ENCODE assay signal across 8 mouse cellular contexts in the genomic region with DNA sequence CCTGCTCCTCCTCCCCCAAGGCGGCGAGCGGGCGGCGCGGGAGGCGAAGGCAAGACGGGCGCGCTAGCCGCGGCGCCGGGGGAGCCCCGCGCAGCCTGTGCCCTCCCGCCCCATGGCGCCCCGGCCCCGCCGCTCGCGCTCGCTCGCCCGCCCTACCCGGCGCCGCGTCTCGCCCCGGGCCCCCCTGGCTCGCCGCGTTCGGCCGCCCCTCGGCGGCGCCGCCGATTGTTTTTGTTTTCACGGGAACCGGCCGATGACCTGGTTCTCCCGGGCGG. TPM values are rescaled to one million over a fixed set of nuclear protein-coding genes. Genes with fewer than 3 reads are reported as not detected.
DNase-seq lines count a peak whose midpoint lies in the region; ATAC-seq and TF ChIP-seq lines count a peak whose summit lies in the region.

No protein-coding gene starts in this region.

- peak overlapping the region; percentile 97 for H3K4me3 ChIP-seq in lung, embryonic 16.5 days (ENCODE audit: low read length)
- peak overlapping the region; percentile 98 for H3K4me3 ChIP-seq in embryonic facial prominence, embryonic 15.5 days (replicated peaks)
- H3K4me3 ChIP-seq in intestine, postnatal 0 days (ENCODE audit: low read depth, low read length): peak overlapping the region; percentile 88
- peak overlapping the region; percentile 92 for H3K4me3 ChIP-seq in neural tube, embryonic 15.5 days (replicated peaks)

- 0% methylated on average over 5 of the region's 47 CpGs for WGBS in lung, embryonic 16.5 days
- WGBS in embryonic facial prominence, embryonic 15.5 days: under 1% methylated on average over 41 of the region's 47 CpGs
- WGBS in intestine, postnatal 0 days: 0% methylated on average over 30 of the region's 47 CpGs
- 0% methylated on average over 10 of the region's 47 CpGs for WGBS in neural tube, embryonic 15.5 days

- H3K27ac ChIP-seq in lung, embryonic 16.5 days (ENCODE audit: low read length): peak overlapping the region; percentile 93
- peak overlapping the region; percentile 97 for H3K27ac ChIP-seq in embryonic facial prominence, embryonic 15.5 days (replicated peaks)
- peak overlapping the region; percentile 98 for H3K27ac ChIP-seq in intestine, postnatal 0 days (ENCODE audit: low read depth, low read length)
- peak overlapping the region; percentile 99 for H3K27ac ChIP-seq in neural tube, embryonic 15.5 days (replicated peaks)

- no peaks in the 10 kb centered on the region for H3K27me3 ChIP-seq in lung, embryonic 16.5 days (ENCODE audit: control insufficient read depth, insufficient read depth, low read depth, low read length)
- no peaks in the 10 kb centered on the region for H3K27me3 ChIP-seq in embryonic facial prominence, embryonic 15.5 days
- no peaks in the 10 kb centered on the region for H3K27me3 ChIP-seq in intestine, postnatal 0 days (replicated peaks; ENCODE audit: control insufficient read depth, insufficient read depth, low read length)
- H3K27me3 ChIP-seq in neural tube, embryonic 15.5 days (replicated peaks): no peaks in the 10 kb centered on the region

- peak overlapping the region; percentile 95 for H3K9ac ChIP-seq in lung, embryonic 16.5 days (ENCODE audit: low read length)
- H3K9ac ChIP-seq in embryonic facial prominence, embryonic 15.5 days: peak overlapping the region; percentile 74
- H3K9ac ChIP-seq in intestine, postnatal 0 days (ENCODE audit: low read depth, low read length): peak overlapping the region; percentile 95
- peak overlapping the region; percentile 92 for H3K9ac ChIP-seq in neural tube, embryonic 15.5 days (replicated peaks)

- H3K4me2 ChIP-seq in lung, embryonic 16.5 days (ENCODE audit: low read depth, low read length): peak overlapping the region; percentile 67
- peak overlapping the region; percentile 71 for H3K4me2 ChIP-seq in embryonic facial prominence, embryonic 15.5 days (replicated peaks)
- peak overlapping the region; percentile 74 for H3K4me2 ChIP-seq in intestine, postnatal 0 days (replicated peaks; ENCODE audit: low read depth)
- peak overlapping the region; percentile 65 for H3K4me2 ChIP-seq in neural tube, embryonic 15.5 days

- H3K9me3 ChIP-seq in lung, embryonic 16.5 days (ENCODE audit: control insufficient read depth, low read length): no peaks in the 10 kb centered on the region
- no peaks in the 10 kb centered on the region for H3K9me3 ChIP-seq in embryonic facial prominence, embryonic 15.5 days (replicated peaks)
- no peaks in the 10 kb centered on the region for H3K9me3 ChIP-seq in intestine, postnatal 0 days (ENCODE audit: control insufficient read depth)
- no peaks in the 10 kb centered on the region for H3K9me3 ChIP-seq in neural tube, embryonic 15.5 days (replicated peaks)

- no peak for DNase-seq in lung, postnatal 4 days
- no peak for DNase-seq in adrenal gland, postnatal 10 days
- DNase-seq in adipocyte (ENCODE audit: low spot score): no peak
- no peak for DNase-seq in cerebellum, postnatal 4 days (ENCODE audit: low spot score in 2 of 2)

- H3K36me3 ChIP-seq in lung, embryonic 16.5 days (ENCODE audit: control insufficient read depth, insufficient read depth, low read length): no peaks in the 10 kb centered on the region
- no peaks in the 10 kb centered on the region for H3K36me3 ChIP-seq in embryonic facial prominence, embryonic 15.5 days
- no peaks in the 10 kb centered on the region for H3K36me3 ChIP-seq in intestine, postnatal 0 days (ENCODE audit: control insufficient read depth, insufficient read depth)
- H3K36me3 ChIP-seq in neural tube, embryonic 15.5 days: no peaks in the 10 kb centered on the region

- ATAC-seq in lung, embryonic 16.5 days (ENCODE audit: low read depth): peak; percentile 31
- peak; percentile 31 for ATAC-seq in embryonic facial prominence, embryonic 15.5 days (ENCODE audit: insufficient number of reproducible peaks, low FRiP score, low TSS enrichment, low read depth)
- ATAC-seq in intestine, postnatal 0 days: no peak
- ATAC-seq in neural tube, embryonic 15.5 days (ENCODE audit: low FRiP score): peak; percentile 66

- H3K4me1 ChIP-seq in lung, embryonic 16.5 days (replicated peaks; ENCODE audit: control insufficient read depth, insufficient read depth, low read length): peaks cover 18% of the 10 kb centered on the region
- H3K4me1 ChIP-seq in embryonic facial prominence, embryonic 15.5 days: peaks cover 30% of the 10 kb centered on the region
- H3K4me1 ChIP-seq in intestine, postnatal 0 days (replicated peaks; ENCODE audit: control insufficient read depth, insufficient read depth, low read length): peaks cover 11% of the 10 kb centered on the region
- peaks cover 43% of the 10 kb centered on the region for H3K4me1 ChIP-seq in neural tube, embryonic 15.5 days

- no peak for TF ChIP-seq CTCF in intestine, postnatal 0 days (IDR thresholded peaks at IDR 0.05; ENCODE audit: low read depth)

RNA-seq across cellular contexts. Expression of a gene that starts 0.3 kb away (rescaled TPM):
- polyA plus RNA-seq in lung, embryonic 16.5 days (2015; fragmentation: Nextera tagmentation; extraction: Ambion mirVana): 9.7 and 11.3 TPM in 2 replicates
- 13.0 and 15.5 TPM in 2 replicates for polyA plus RNA-seq in embryonic facial prominence, embryonic 15.5 days (2015; fragmentation: Nextera tagmentation; extraction: Ambion mirVana)
- 12.2 and 12.8 TPM in 2 replicates for polyA plus RNA-seq in intestine, postnatal 0 days (2015; fragmentation: Nextera tagmentation; extraction: Ambion mirVana)
- polyA plus RNA-seq in neural tube, embryonic 15.5 days (2015; fragmentation: Nextera tagmentation; extraction: Ambion mirVana): 8.7 and 10.8 TPM in 2 replicates
- 10 to 100 TPM; 68.7 to 74.1 TPM for total RNA-seq in adrenal gland, postnatal 10 days (2021)

RNA-seq across cellular contexts. Expression of a gene that starts 53.5 kb away (rescaled TPM):
- polyA plus RNA-seq in lung, embryonic 16.5 days (2015; fragmentation: Nextera tagmentation; extraction: Ambion mirVana): 7.4 and 10.8 TPM in 2 replicates
- 18.2 and 18.4 TPM in 2 replicates for polyA plus RNA-seq in embryonic facial prominence, embryonic 15.5 days (2015; fragmentation: Nextera tagmentation; extraction: Ambion mirVana)
- 44.2 and 45.3 TPM in 2 replicates for polyA plus RNA-seq in intestine, postnatal 0 days (2015; fragmentation: Nextera tagmentation; extraction: Ambion mirVana)
- 23.0 and 23.9 TPM in 2 replicates for polyA plus RNA-seq in neural tube, embryonic 15.5 days (2015; fragmentation: Nextera tagmentation; extraction: Ambion mirVana)
- 10 to 100 TPM; 29.9 to 32.3 TPM for total RNA-seq in adrenal gland, postnatal 10 days (2021)
